Mouse (Mus musculus): ENCODE measurements around the gene Kifc5b. TPM values are rescaled to one million over a fixed set of nuclear protein-coding genes. Genes with fewer than 3 reads are reported as not detected.
"Not testable (repeated sequence)": the region's sequence is repeated elsewhere in the genome, so short reads cannot be mapped to it uniquely, and the experiment has no call there.

The Kifc5b gene
- polyA plus RNA-seq, 1 experiment from 2014 or later = 9.2 TPM

DNA sequence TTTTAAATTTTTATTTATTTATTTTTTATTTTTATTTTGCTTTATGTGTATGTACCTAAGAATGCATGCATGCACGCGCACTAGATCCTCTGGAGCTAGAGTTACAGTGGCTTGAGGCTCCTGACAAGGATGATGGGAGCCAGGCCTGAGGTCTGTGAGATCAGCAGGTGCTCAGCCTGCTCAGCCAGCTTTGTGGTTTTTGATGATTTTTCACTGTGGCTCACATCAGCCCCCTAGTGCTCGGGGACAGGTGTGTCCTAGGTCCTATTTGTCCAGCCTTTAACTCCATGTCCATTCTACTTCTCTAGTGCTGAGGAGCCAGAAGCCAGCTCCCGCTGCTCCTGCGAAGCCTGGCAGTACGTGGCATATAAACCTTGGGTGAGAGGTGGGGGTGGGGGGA is 5.5 kb downstream of the Kifc5b start:
- not testable (repeated sequence) for H3K9ac ChIP-seq; ATAC-seq; H3K27ac ChIP-seq; H3K4me2 ChIP-seq; H3K4me3 ChIP-seq; H3K9me3 ChIP-seq (replicated peaks); H3K27me3 ChIP-seq
- peaks cover 15% of the 10 kb centered on the region for H3K4me1 ChIP-seq
- 93% methylated on average over 6 of the region's 6 CpGs for WGBS
- H3K36me3 ChIP-seq (ENCODE audit: poor library complexity, severe bottlenecking) = peaks cover 51% of the 10 kb centered on the region

DNA sequence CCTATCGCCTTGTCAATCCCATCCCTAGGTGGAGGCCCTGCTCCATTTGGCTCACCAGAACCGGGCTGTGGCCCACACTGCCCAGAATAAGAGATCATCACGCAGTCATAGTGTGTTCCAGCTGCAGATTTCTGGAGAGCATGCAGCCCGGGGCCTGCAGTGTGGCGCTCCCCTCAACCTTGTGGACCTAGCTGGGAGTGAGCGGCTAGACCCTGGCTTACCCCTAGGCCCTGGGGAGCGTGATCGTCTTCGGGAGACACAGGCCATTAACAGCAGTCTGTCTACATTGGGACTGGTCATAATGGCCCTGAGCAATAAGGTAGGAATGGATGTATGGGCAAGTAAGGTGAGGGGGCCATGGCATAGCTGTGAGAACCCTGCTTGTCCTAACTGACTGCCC is 8.5 kb downstream of the Kifc5b start:
- H3K9ac ChIP-seq; ATAC-seq; H3K4me2 ChIP-seq; H3K27ac ChIP-seq; H3K9me3 ChIP-seq (replicated peaks); H3K4me3 ChIP-seq; H3K4me1 ChIP-seq; H3K27me3 ChIP-seq: not testable (repeated sequence)
- H3K36me3 ChIP-seq (ENCODE audit: poor library complexity, severe bottlenecking) = peaks cover 77% of the 10 kb centered on the region
- WGBS = 94% methylated on average over 9 of the region's 9 CpGs

DNA sequence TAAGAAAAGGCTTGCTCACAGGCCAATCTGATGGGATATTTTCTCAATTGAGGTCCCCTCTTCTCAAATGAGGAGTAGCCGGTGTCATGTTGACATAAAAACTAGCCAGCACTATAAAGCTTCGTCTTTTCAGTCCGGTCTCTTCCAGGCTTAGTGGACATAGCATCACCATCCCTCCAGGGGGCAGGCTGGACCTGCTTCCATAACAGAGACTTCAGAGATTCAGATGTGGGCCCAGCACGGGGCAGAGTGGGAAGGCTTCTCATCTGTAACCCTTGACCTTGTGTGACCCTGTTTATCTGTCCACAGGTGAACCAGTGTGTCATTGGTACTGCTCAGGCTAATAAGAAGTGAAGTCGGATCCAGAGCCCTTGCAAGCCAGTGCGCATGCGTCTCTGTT is 14.9 kb downstream of the Kifc5b start:
- WGBS = 72% methylated on average over 7 of the region's 7 CpGs

DNA sequence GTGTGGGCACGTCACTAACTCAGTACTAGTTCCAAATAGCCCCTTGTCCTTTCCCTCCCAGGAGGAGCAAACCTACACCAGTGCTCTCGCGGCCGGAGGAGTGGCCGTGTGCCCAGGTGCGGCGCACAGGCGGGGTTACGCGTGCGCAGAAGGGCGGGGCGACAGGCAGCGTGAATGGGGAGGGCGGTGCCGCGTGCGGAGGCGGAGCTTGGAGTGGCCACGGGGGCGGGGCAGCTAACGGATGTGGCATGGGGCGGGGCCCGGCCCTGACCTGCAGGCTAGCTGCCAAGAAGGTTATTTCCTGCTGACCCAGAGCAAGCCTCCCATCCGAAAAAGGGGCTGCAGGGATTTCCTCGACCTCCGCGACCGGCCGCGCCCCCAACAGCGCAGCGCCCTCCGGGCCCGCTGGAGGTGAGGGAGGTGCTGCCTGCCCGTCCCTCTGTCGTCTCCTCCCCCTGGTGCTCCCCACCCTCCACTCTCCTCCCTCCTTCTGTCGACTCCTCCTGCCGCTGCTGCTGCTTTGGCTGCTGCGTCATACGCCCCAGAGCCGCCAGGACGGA is 16.0 kb downstream of the Kifc5b start, which contains the start of gene Phf1:
Gene Phf1, plus strand, starts transcription at position 214 of the 560 bp plus-strand sequence.
- no peaks in the 10 kb centered on the region for H3K27me3 ChIP-seq
- 0% methylated on average over 26 of the region's 43 CpGs for WGBS
- peak within 1 kb of the TSS; percentile 82 for H3K9ac ChIP-seq
- no peaks in the 10 kb centered on the region for H3K9me3 ChIP-seq (replicated peaks)
- H3K4me1 ChIP-seq = peaks cover 28% of the 10 kb centered on the region
- H3K36me3 ChIP-seq (ENCODE audit: poor library complexity, severe bottlenecking) = peaks cover 56% of the 10 kb centered on the region
- H3K4me3 ChIP-seq = peak within 1 kb of the TSS; percentile 65
- peak within 1 kb of the TSS; percentile 88 for H3K4me2 ChIP-seq
- peak within 1 kb of the TSS; percentile 81 for H3K27ac ChIP-seq
- peak; percentile 84 for ATAC-seq

More for the DNA sequence above, 14.9 kb downstream of the Kifc5b start:
- Histone ChIP-seq H3K36me3 (ENCODE audit: poor library complexity, severe bottlenecking) (peaks cover 58% of the 10 kb centered on the region), H3K4me1 (peaks cover 19% of the 10 kb centered on the region)
- not testable (repeated sequence) for H3K27me3 ChIP-seq; H3K4me2 ChIP-seq; H3K9ac ChIP-seq; H3K9me3 ChIP-seq (replicated peaks); H3K4me3 ChIP-seq; ATAC-seq; H3K27ac ChIP-seq

DNA sequence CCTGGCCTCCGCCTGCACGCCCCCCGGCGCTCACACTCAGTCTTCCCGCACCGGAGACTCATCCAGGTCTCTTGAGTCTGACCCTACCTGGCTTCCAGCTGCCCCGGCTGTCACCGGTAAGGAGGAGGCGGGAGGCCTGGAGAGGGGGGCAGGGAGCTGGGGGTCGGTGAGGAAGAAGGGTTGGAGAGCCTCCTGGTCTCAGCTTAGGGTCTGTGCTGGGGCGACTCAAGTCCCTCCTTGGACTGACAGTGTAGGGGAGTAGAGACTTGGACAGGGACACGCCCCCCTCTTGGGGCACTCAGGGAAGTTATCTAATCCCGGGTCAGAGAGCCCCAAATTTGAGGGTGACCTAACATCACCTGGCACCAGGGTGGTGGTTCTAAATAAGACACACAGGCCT is 16.5 kb downstream of the Kifc5b start:
- H3K27me3 ChIP-seq = no peaks in the 10 kb centered on the region
- H3K27ac ChIP-seq = peak overlapping the region; percentile 81
- peak overlapping the region; percentile 88 for H3K4me2 ChIP-seq
- peak overlapping the region; percentile 65 for H3K4me3 ChIP-seq
- no peaks in the 10 kb centered on the region for H3K9me3 ChIP-seq (replicated peaks)
- peaks cover 33% of the 10 kb centered on the region for H3K4me1 ChIP-seq
- ATAC-seq = peak; percentile 34
- peak overlapping the region; percentile 82 for H3K9ac ChIP-seq
- H3K36me3 ChIP-seq (ENCODE audit: poor library complexity, severe bottlenecking) = peaks cover 55% of the 10 kb centered on the region
- WGBS = 10% methylated on average over 12 of the region's 13 CpGs

DNA sequence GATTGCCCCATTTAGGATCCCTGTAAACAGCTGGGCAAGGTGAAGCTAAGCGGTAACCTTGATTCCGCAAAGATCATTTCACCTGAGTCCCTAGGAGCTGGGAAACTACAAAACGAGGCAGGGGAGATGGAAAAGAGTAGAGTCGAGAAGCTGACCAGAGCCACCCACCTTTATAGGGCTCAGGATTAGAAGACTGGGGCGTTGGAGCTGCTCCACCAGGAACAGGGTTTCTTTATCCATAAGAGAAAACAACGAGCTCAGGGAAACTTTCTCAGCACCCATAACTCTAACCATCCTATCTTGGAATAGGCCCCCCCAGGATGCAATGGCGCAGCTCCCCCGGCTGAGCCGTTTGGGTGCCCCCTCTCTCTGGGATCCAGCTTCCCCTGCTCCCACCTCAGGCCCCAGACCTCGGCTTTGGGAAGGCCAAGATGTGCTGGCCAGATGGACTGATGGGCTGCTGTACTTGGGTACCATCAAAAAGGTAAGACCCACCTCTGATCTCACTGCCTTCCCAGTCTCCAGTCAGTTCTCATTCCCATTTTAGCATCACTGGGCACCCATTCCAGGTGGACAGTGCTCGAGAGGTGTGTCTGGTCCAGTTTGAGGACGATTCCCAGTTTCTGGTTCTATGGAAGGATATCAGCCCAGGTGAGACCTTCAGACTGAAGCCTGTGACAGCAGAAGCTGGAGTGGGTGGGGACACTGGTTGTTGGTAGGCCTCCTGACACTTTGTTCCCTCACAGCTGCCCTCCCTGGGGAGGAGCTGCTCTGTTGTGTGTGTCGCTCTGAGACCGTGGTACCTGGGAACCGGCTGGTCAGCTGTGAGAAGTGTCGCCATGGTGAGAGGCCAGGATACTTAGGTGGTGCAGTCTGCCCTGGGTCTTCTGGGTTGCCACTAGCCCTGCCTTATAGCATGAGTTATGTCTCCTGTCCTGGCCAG is 17.3 kb downstream of the Kifc5b start:
- Histone ChIP-seq H3K4me1 (peaks cover 38% of the 10 kb centered on the region), H3K4me3 (peak overlapping the region; percentile 65), H3K36me3 (ENCODE audit: poor library complexity, severe bottlenecking) (peaks cover 49% of the 10 kb centered on the region), H3K4me2 (peak overlapping the region; percentile 88), H3K9me3 (replicated peaks) (no peaks in the 10 kb centered on the region), H3K27me3 (no peaks in the 10 kb centered on the region), H3K27ac (no peak overlapping the region), H3K9ac (peak overlapping the region; percentile 82)
- no peak for ATAC-seq
- WGBS = 80% methylated on average over 16 of the region's 16 CpGs

DNA sequence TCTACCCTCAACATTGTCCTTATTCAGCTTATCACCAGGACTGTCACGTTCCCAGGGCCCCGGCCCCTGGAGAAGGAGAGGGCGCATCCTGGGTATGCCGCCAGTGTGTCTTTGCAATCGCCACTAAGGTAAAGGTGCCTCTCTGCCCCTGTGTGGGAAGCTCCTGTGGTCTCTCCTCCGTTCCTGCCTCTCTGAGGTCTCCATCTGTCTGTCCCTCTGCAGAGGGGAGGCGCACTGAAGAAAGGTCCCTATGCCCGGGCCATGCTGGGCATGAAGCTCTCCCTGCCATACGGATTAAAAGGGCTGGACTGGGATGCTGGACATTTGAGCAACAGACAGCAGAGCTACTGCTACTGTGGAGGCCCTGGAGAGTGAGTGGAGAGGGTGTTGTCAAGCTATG is 18.1 kb downstream of the Kifc5b start:
- Histone ChIP-seq H3K4me1 (peaks cover 41% of the 10 kb centered on the region), H3K4me3 (no peak overlapping the region), H3K27ac (no peak overlapping the region), H3K4me2 (no peak overlapping the region), H3K27me3 (no peaks in the 10 kb centered on the region), H3K9me3 (replicated peaks) (no peaks in the 10 kb centered on the region), H3K9ac (no peak overlapping the region), H3K36me3 (ENCODE audit: poor library complexity, severe bottlenecking) (peaks cover 40% of the 10 kb centered on the region)
- ATAC-seq = no peak
- WGBS = 94% methylated on average over 9 of the region's 9 CpGs

DNA sequence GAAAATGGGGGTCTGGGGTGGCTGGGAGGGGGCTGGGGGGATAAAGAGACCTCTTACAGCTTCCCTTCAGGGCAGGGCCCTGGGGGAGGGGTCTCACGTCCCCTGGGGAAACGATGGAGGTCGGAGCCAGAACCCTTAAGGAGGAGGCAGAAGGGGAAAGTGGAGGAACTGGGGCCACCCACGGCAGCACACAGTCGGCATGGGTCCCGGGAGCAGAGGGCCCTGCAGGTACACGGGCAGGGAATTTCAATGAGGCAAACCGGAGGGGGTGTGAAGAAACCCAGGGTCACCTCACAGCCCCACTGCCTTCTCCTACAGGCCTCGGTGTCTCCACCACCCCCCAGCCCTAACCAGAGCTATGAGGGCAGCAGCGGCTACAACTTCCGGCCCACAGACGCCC is 19.6 kb downstream of the Kifc5b start:
- Histone ChIP-seq H3K4me3 (no peak overlapping the region), H3K36me3 (ENCODE audit: poor library complexity, severe bottlenecking) (peaks cover 32% of the 10 kb centered on the region), H3K4me1 (peaks cover 51% of the 10 kb centered on the region), H3K9ac (no peak overlapping the region), H3K27ac (no peak overlapping the region), H3K27me3 (no peaks in the 10 kb centered on the region), H3K9me3 (replicated peaks) (no peaks in the 10 kb centered on the region), H3K4me2 (no peak overlapping the region)
- 84% methylated on average over 12 of the region's 12 CpGs for WGBS
- ATAC-seq = no peak

DNA sequence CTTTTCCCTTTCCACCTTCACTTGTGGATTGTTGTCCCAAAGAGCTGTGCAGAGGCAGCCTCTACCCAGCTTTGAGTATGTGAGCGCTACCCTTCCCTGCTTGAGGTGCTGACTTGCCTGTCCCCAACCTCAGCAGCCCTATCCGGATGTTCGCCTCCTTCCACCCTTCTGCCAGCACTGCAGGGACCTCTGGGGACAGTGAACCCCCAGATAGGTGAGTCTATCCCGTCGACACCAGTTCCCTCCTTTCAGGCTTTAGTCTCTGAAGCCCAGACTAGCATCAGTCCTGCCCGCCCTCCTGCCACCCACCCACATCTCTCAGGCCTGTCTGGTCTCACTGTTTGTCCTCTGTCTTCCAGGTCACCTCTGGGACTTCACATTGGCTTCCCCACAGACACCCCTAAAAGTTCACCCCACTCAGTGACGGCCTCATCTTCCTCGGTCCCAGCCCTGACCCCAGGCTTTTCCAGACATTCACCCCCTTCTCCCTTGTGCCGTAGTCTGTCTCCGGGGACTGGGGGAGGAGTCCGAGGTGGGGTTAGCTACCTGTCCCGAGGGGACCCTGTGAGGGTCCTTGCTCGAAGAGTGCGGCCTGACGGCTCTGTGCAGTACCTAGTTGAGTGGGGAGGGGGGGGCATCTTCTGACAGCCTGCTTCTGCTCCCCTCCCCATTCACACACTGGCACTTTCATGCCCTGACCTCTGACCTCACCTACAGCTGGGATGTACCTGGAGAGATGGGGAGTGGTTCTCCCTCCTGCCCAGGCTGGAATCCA is 20.2 kb downstream of the Kifc5b start:
- H3K4me2 ChIP-seq = peak overlapping the region; percentile 3; the same call in 1 of the 2 replicates
- H3K27ac ChIP-seq = no peak overlapping the region
- no peak for ATAC-seq
- H3K9ac ChIP-seq = no peak overlapping the region
- H3K36me3 ChIP-seq (ENCODE audit: poor library complexity, severe bottlenecking) = peaks cover 32% of the 10 kb centered on the region
- H3K4me3 ChIP-seq = no peak overlapping the region
- H3K4me1 ChIP-seq = peaks cover 57% of the 10 kb centered on the region
- WGBS = 86% methylated on average over 15 of the region's 15 CpGs
- no peaks in the 10 kb centered on the region for H3K27me3 ChIP-seq
- no peaks in the 10 kb centered on the region for H3K9me3 ChIP-seq (replicated peaks)

DNA sequence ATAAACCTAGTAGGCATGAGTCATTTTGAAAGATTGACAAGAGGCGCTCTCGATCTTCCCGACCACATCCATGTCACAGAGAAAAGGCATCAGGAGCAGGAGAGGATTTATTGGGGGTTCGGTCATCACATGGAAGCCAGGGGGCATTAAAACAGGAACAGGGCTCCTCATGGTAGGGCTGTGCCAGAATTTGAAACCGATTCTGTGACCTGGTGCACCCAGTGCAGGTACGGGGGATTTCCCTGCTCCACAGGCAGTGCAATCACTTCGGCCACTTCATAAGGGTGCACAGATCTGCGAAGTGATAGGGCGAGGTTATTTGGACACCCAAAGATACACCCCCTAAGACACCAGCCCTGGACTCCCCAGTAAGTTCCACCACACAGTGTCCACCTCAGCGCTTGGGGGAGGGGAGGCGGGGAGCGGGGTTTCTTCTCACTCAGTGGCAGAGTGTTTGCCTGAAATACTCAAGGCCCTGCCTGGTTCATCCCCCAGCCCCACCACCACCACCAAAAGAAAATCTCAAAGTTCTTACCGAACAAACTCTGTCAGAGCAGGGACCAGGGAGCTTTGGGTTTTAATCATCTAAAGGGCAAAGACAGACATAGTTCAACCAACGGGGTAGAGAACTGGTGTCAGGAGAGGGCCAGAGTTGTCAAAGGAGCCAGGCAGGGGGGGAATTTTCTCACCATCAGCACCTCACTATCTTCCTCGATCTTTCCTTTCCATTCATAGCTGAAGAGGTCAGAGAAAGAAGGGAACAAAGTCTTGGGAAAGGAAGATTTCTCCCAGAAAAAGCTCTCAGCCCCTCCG is 21.2 kb downstream of the Kifc5b start:
- Histone ChIP-seq H3K9ac (peak overlapping the region; percentile 75), H3K9me3 (replicated peaks) (no peaks in the 10 kb centered on the region), H3K27me3 (no peaks in the 10 kb centered on the region), H3K27ac (no peak overlapping the region), H3K4me2 (peak overlapping the region; percentile 93), H3K4me1 (peaks cover 58% of the 10 kb centered on the region), H3K36me3 (ENCODE audit: poor library complexity, severe bottlenecking) (peaks cover 32% of the 10 kb centered on the region), H3K4me3 (peak overlapping the region; percentile 63)
- WGBS = 60% methylated on average over 16 of the region's 16 CpGs
- no peak for ATAC-seq

DNA sequence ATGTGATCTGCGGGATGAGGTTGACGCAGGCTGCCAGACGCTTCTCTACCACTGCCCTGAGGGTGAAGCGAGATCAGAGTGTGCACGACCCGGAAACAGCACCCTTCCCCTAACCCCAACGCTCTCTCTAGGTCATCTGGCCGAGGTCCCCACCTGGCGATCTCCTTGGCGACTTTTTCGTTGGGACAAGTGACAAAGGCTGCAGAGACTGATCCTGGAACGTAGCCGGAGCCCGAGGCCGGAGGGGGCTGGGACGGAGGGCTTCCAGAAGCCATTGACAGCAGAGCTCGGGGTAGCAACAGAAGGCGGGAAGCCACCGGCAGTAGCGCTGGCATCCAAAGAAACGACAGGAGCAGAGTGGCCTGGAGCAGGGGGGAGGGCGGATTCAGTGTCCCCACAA is 21.8 kb downstream of the Kifc5b start:
- Histone ChIP-seq H3K27ac (peak overlapping the region; percentile 63), H3K27me3 (no peaks in the 10 kb centered on the region), H3K4me3 (peak overlapping the region; percentile 63), H3K4me1 (peaks cover 58% of the 10 kb centered on the region), H3K9me3 (replicated peaks) (no peaks in the 10 kb centered on the region), H3K4me2 (peak overlapping the region; percentile 93), H3K9ac (peak overlapping the region; percentile 75), H3K36me3 (ENCODE audit: poor library complexity, severe bottlenecking) (peaks cover 32% of the 10 kb centered on the region)
- under 1% methylated on average over 22 of the region's 22 CpGs for WGBS
- no peak; the same call in 1 of the 2 replicates for ATAC-seq
